Mouse (Mus musculus) left cerebral cortex, adult 8-10 months (tissue): ENCODE measurements around the gene Arap2. TPM values are rescaled to one million over a fixed set of nuclear protein-coding genes. Genes with fewer than 3 reads are reported as not detected.

ENCODE experiments used
- DNase-seq, 2 experiments: peaks; one replicate each; pipeline ENCODE4 v3.0.0; 2022; ENCODE audit warnings: low spot score in 2 of 2
- total RNA-seq, 4 experiments: library from RNA; stranded (reverse); gene quantifications; 2 replicates each; pipeline ENCODE4 v1.2.4; 2022

Arap2 gene
- total RNA-seq, 4 experiments from 2014 or later: 71.7 to 79.5 (median 77.5) TPM

DNA sequence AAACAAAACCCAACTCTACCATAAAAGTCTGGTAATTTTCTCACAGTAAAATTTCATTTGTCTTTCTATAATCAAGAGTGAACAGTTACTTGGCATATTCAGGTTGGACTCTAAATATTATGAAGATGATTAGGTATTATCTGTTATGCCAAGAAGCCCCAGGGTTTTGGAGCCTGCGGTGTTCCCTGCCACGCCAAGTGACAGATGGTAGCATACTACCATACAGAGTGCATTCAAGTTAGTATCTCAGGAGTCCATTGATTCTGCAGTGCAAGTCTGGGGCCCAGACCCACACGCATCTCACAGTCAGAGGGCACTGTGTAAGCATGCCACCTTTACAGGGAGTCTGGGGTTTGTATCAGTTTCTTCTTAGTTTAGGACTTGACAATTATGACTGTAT lies 129.6 kb downstream of the Arap2 start:
- DNase-seq: no peak

GRCm38 (mm10) chr5:62628901-62629300 lies 137.1 kb downstream of the Arap2 start:
- DNase-seq: no peak

GRCm38 (mm10) chr5:62622848-62623479 lies 143.0 kb downstream of the Arap2 start:
- DNase-seq: no peak

GRCm38 (mm10) chr5:62618286-62618685 lies 147.7 kb downstream of the Arap2 start:
- no peak for DNase-seq

DNA sequence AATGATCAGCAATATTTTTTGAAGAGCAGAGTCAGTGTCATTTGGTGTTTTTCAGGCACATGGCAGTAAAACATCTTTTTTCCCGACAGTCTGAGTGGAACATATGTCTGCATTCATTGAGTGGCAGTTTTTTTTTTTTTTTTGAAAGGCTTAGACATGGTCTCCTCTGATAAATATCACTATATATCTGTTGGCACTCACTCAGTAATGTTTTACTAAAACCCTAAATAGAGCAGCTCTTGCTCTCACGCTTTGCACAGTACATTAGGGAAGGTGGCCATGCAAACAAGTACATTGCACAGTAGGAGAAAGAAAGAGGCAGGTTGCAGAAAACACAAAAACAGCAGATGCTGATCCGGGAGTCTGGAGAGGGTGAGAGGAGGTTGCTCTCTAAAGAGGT lies 154.0 kb downstream of the Arap2 start:
- DNase-seq: no peak

DNA sequence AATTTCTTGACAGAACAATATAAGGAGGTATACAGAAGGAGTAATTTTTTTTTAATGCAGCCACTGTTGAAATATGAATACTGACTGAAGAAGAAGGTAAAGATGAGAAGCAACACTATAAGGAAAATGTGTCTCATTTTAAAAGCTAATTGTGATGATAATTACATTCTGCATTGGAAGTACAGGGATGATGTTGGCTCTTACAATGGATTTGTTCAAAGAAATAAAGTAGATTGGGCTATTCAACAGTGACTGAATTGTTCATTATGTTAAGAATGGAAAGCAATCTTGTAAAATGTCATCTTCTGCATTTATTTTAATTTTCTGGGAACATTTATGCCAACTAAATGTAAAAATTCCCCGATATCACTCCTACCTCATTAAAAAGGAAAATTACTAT lies 178.6 kb downstream of the Arap2 start:
- no peak for DNase-seq

- no peak for DNase-seq
Observed at GRCm38 (mm10) chr5:62582643-62583042, 183.3 kb downstream of the Arap2 start.

DNA sequence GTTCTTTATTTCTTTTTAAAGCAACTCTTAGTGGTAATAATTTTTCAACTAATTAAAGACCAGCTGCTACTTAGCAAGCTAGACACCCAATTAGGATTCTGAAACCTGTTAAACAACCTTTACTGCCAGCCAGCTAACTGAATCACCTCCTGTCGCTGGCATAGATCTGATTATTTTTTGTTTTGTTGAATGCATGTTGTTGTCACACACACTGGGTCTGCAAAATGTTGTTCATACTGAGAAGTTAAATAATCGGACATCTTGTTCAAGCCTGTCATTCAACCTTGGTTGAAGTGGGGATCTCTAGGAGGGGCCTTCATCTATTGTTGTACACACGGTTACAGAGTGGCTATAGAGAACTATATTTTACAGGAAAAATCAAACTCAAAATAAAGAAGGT lies 184.3 kb downstream of the Arap2 start:
- no peak for DNase-seq

DNA sequence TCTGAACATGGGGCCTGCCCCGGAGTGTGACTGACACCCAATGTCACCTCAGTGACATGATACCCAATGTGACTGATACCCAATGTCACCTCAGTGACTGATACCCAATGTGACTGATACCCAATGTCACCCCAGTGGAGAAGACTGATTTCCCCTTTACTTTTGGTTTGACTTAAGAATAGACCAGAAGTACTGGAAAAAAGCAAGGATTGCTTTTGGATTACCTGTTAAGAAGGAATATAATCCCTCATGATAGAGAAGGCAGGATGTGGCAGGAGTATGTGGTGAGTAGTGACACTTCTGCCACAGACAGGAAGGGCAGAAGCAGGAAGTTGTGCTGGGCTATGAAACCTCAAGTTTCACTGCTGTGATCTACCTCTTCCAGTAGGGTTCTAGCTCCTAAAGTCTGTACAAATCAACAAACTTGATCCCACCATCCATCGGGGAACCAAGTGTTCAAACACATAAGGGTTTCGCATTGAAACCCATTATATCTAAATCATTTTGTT lies 191.6 kb downstream of the Arap2 start:
- DNase-seq: no peak

Other genes with a start within 250 kb of the Arap2 start
- gene Dthd1, start 47.7 kb upstream of the Arap2 start, total RNA-seq: under 1 TPM in 3 of 4 experiments, not detected in 1; 0.23 to 0.26 (median 0.24) TPM